ENCODE assay signal across 8 mouse cellular contexts in the genomic region with DNA sequence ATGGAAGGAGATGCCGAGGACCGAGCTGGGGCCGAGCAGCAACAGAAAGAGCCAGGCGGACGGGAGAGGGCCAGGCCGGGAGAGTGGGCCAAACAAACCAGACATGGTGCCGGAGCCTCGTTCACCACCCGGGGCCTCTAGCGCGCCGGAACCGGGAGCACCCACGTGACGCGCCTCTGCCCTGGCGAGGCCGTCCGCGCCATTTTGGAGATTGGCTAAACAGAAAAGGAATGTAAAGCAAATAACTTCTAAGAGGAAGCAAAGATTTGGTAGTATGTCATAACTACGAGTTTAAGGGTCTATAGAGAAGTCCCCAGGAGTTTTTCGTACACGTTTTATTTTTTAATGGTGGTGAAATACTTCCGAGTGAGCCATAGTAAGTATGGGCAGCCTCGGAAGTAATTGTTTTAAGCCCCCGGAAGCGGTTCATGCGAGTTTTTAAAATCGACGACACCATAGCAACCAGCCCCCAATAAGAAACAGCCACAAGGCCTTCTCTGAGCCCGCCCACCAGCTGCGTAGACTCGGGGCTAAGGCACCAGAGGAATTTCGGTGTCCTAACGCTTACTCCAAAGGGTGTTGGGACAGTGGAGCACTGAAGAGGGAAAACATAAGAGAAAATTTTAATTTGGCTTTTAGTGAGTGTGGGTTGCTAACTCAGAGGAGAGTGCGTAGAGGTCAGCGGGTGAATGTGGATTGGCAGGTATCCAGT. TPM values are rescaled to one million over a fixed set of nuclear protein-coding genes. Genes with fewer than 3 reads are reported as not detected.
DNase-seq lines count a peak whose midpoint lies in the region; ATAC-seq and TF ChIP-seq lines count a peak whose summit lies in the region.

A gene (minus strand): TSS at position 287 of the 712 bp plus-strand sequence.

- H3K27me3 ChIP-seq in megakaryocyte, embryonic 14.5 days (replicated peaks) = no peaks in the 10 kb centered on the region

- DNase-seq in gastrocnemius, adult 8-10 months (ENCODE audit: low spot score in 2 of 2) = peak; percentile 85 to 88
- DNase-seq in hindlimb bud, embryonic 11.5 days (ENCODE audit: extremely low spot score, low read depth, low spot score) = peak; percentile 97
- peak; percentile 83 to 93 for DNase-seq in left cerebral cortex, adult 8-10 months (ENCODE audit: low spot score in 2 of 2)
- peak; percentile 94 to 96 for DNase-seq in right cerebral cortex, postnatal 10 days (ENCODE audit: low spot score in 2 of 2)
- peak; percentile 82 for DNase-seq in urinary bladder, postnatal 25 days (ENCODE audit: low spot score)

- H3K4me1 ChIP-seq in cortical plate, adult 2 months (ENCODE audit: control insufficient read depth, insufficient read depth, low read length) = peaks cover 5% of the 10 kb centered on the region
- H3K4me1 ChIP-seq in megakaryocyte, embryonic 14.5 days = peaks cover 44% of the 10 kb centered on the region

- peaks cover 3% of the 10 kb centered on the region for H3K36me3 ChIP-seq in megakaryocyte, embryonic 14.5 days (replicated peaks; ENCODE audit: low read length)

- TF ChIP-seq POLR2A in cortical plate, adult 2 months (IDR thresholded peaks at IDR 0.05; ENCODE audit: extremely low read depth, insufficient read depth, low read length) = peak; percentile 89

- H3K27ac ChIP-seq in cortical plate, adult 2 months (ENCODE audit: insufficient read depth, low read length) = peak within 1 kb of the TSS; percentile 87

- peak within 1 kb of the TSS; percentile 31 for H3K4me3 ChIP-seq in cortical plate, adult 2 months (ENCODE audit: insufficient read depth, low read length)
- H3K4me3 ChIP-seq in megakaryocyte, embryonic 14.5 days (replicated peaks) = peak within 1 kb of the TSS; percentile 94

- peak; percentile 85 for ATAC-seq in activated CD4-positive, CD25-positive, alpha-beta regulatory T cell, adult 4 months

- TF ChIP-seq CTCF in cortical plate, adult 2 months (IDR thresholded peaks at IDR 0.05; ENCODE audit: extremely low read depth, insufficient read depth, low read length) = no peak

- H3K9me3 ChIP-seq in megakaryocyte, embryonic 14.5 days = no peaks in the 10 kb centered on the region

RNA-seq across cellular contexts. Expression of the gene that starts here (rescaled TPM):
- 100 to 1,000 TPM; 186 to 204 TPM for polyA plus RNA-seq in activated CD4-positive, CD25-positive, alpha-beta regulatory T cell, adult 4 months (2017; shearing (Covaris generic))
- 138 and 144 TPM in 2 replicates for polyA plus RNA-seq in cortical plate, adult 2 months (2012; rRNA removed)
- total RNA-seq in gastrocnemius, adult 8-10 months (2022) = 100 to 1,000 TPM; 108 to 122 (median 116) TPM
- 100 to 1,000 TPM; 169 to 181 (median 175) TPM for total RNA-seq in left cerebral cortex, adult 8-10 months (2022)
- polyA plus RNA-seq in megakaryocyte, embryonic 14.5 days (2012; ENCODE audit: insufficient read depth, low replicate concordance) = 73.8 and 158 TPM in 2 replicates

Comparison
In these comparisons a context has a peak if more than half of its experiments do, and no peak if none do; other contexts are left out.
1. Peak in every context shown above with its lines: DNase-seq, ATAC-seq, H3K4me3 ChIP-seq and H3K27ac ChIP-seq.